24 mouse cellular contexts compared by ENCODE assay signal in genomic region chr3:30051287-30051686, GRCm38 (mm10).
DNase-seq lines count a peak whose midpoint lies in the region; ATAC-seq and TF ChIP-seq lines count a peak whose summit lies in the region.
"Had no signal": no experiment of that assay in that cellular context is flagged by ENCODE, and none has a peak within 500 bp of the region (broad histone marks: within the 10 kb centered on the region; RNA-seq: fewer than 3 reads in every experiment).

No protein-coding gene starts in this region.

- no peak overlapping the region for H3ac ChIP-seq in C2C12 (ENCODE audit: control insufficient read depth, insufficient read length, low read depth)
- no peak overlapping the region for H3ac ChIP-seq in myocyte (ENCODE audit: control insufficient read depth, insufficient read length)

- H3K27ac ChIP-seq in midbrain, embryonic 11.5 days (ENCODE audit: low read depth, low read length), result no peak overlapping the region
- H3K27ac ChIP-seq: embryonic facial prominence, embryonic 13.5 days; embryonic facial prominence, embryonic 15.5 days; forebrain, embryonic 10.5 days; forebrain, embryonic 12.5 days had no signal

- H3K79me2 ChIP-seq in C2C12 (ENCODE audit: control insufficient read depth, insufficient read depth) (no peaks in the 10 kb centered on the region), myocyte (ENCODE audit: control insufficient read depth, insufficient read depth) (no peaks in the 10 kb centered on the region)

- H3K79me3 ChIP-seq in C2C12 (ENCODE audit: low read depth), result no peaks in the 10 kb centered on the region

- H3K4me1 ChIP-seq in midbrain, embryonic 11.5 days (ENCODE audit: control insufficient read depth, insufficient read depth, low read length), result no peaks in the 10 kb centered on the region
- H3K4me1 ChIP-seq: embryonic facial prominence, embryonic 13.5 days; embryonic facial prominence, embryonic 15.5 days; forebrain, embryonic 12.5 days had no signal

- H3K4me3 ChIP-seq in C2C12 (ENCODE audit: insufficient read depth, poor library complexity, severe bottlenecking) (no peak overlapping the region), myocyte (no peak overlapping the region)
- no peak overlapping the region for H3K4me3 ChIP-seq in midbrain, embryonic 11.5 days (ENCODE audit: low read depth, low read length)
- H3K4me3 ChIP-seq: embryonic facial prominence, embryonic 13.5 days; embryonic facial prominence, embryonic 15.5 days; erythroblast, embryonic 14.5 days; forebrain, embryonic 10.5 days; forebrain, embryonic 12.5 days had no signal

- no peaks in the 10 kb centered on the region for H3K9me3 ChIP-seq in midbrain, embryonic 11.5 days (ENCODE audit: control insufficient read depth, low read length)
- H3K9me3 ChIP-seq: embryonic facial prominence, embryonic 13.5 days; embryonic facial prominence, embryonic 15.5 days; forebrain, embryonic 10.5 days; forebrain, embryonic 12.5 days had no signal

- no peak overlapping the region for H3K4me2 ChIP-seq in myocyte (ENCODE audit: low read depth)
- no peak overlapping the region for H3K4me2 ChIP-seq in midbrain, embryonic 11.5 days
- H3K4me2 ChIP-seq: embryonic facial prominence, embryonic 13.5 days; embryonic facial prominence, embryonic 15.5 days; forebrain, embryonic 12.5 days had no signal

- no peak for TF ChIP-seq POLR2A in myocyte (IDR thresholded peaks at IDR 0.05; ENCODE audit: insufficient read length, low read depth)

- no peaks in the 10 kb centered on the region for H3K36me3 ChIP-seq in C2C12 (ENCODE audit: control insufficient read depth, insufficient read depth)
- no peaks in the 10 kb centered on the region for H3K36me3 ChIP-seq in myocyte (ENCODE audit: control insufficient read depth, insufficient read depth)
- H3K36me3 ChIP-seq in midbrain, embryonic 11.5 days (ENCODE audit: control insufficient read depth, insufficient read depth, low read length), result no peaks in the 10 kb centered on the region
- H3K36me3 ChIP-seq: embryonic facial prominence, embryonic 13.5 days; embryonic facial prominence, embryonic 15.5 days; forebrain, embryonic 10.5 days; forebrain, embryonic 12.5 days had no signal

- peak; percentile 13 for DNase-seq in 3T3-L1 (ENCODE audit: low read depth, low spot score)
- no peak for DNase-seq in midbrain, embryonic 11.5 days (ENCODE audit: low spot score, missing footprints)
- no peak for DNase-seq in thymus, adult 18-20 months
- DNase-seq in gastrocnemius, postnatal 14 days, result no peak
- DNase-seq: adrenal gland, adult 2 months; adrenal gland, postnatal 10 days; adrenal gland, postnatal 25 days; B cell, adult 2 months; cerebellum, adult 11 months; cerebellum, adult 18-20 months; cerebellum, adult 8-10 months; cerebellum, adult 9-11 months; cerebellum, postnatal 14 days; cerebellum, postnatal 36 days; embryo, embryonic 11 days had no signal

- no peak overlapping the region for H3K9ac ChIP-seq in midbrain, embryonic 11.5 days (ENCODE audit: low read length)
- H3K9ac ChIP-seq: embryonic facial prominence, embryonic 13.5 days; embryonic facial prominence, embryonic 15.5 days; forebrain, embryonic 12.5 days had no signal

- ATAC-seq in midbrain, embryonic 11.5 days (ENCODE audit: low FRiP score), result no peak
- ATAC-seq: forebrain, embryonic 14.5 days; forebrain, embryonic 16.5 days had no signal

- TF ChIP-seq CTCF in C2C12 (IDR thresholded peaks at IDR 0.05; ENCODE audit: control insufficient read depth, insufficient read depth, insufficient read length), result no peak

- no peaks in the 10 kb centered on the region for H3K27me3 ChIP-seq in C2C12 (ENCODE audit: control insufficient read depth, insufficient read depth, insufficient read length)
- no peaks in the 10 kb centered on the region for H3K27me3 ChIP-seq in myocyte (ENCODE audit: control insufficient read depth, insufficient read depth, insufficient read length)
- H3K27me3 ChIP-seq in midbrain, embryonic 11.5 days (ENCODE audit: control insufficient read depth, insufficient read depth, low read length), result no peaks in the 10 kb centered on the region
- H3K27me3 ChIP-seq: embryonic facial prominence, embryonic 13.5 days; embryonic facial prominence, embryonic 15.5 days; forebrain, embryonic 12.5 days had no signal

- WGBS in midbrain, embryonic 11.5 days, result 92% methylated on average over 6 of the region's 6 CpGs

- intact Hi-C loops in gastrocnemius, postnatal 14 days (cut with DNase I; ENCODE audit: low total_unique reads), result no loop called here

TF ChIP-seq in C2C12, 6 proteins besides CTCF, POLR2A, EP300 and RAD21:
- TF ChIP-seq USF1 (IDR thresholded peaks at IDR 0.05; ENCODE audit: low read depth) (peak; percentile 51), FOSL1 (IDR thresholded peaks at IDR 0.05; ENCODE audit: insufficient read depth, low read length, poor library complexity, severe bottlenecking) (no peak)

TF ChIP-seq in myocyte, 11 proteins besides CTCF, POLR2A, EP300 and RAD21:
- TF ChIP-seq POLR2AphosphoS2 (IDR thresholded peaks at IDR 0.05; ENCODE audit: insufficient read length, low read depth), result no peak
- peak; percentile 61 for TF ChIP-seq USF1 (IDR thresholded peaks at IDR 0.05; ENCODE audit: low read depth)
